Mouse (Mus musculus) heart, embryonic 14.5 days (tissue): ENCODE measurements around the gene Patj. TPM values are rescaled to one million over a fixed set of nuclear protein-coding genes. Genes with fewer than 3 reads are reported as not detected.

Experiments
- ATAC-seq: fragments of 200-750 bp; cut with Nextera tagmentation; 2 replicates; pipeline ENCODE4 v1.8.0; 2017; ENCODE audit warnings: low read depth, moderate TSS enrichment; ENCODE audit not compliant: insufficient number of reproducible peaks, insufficient read depth, low FRiP score
- H3K27ac ChIP-seq, 2 experiments: fragments of 200-500 bp in 1 of 2; fragments of 300-500 bp in 1 of 2; sonication (generic) in 1 of 2; replicated peaks in 1 of 2; 2 replicates each; pipeline ENCODE4 v1.5.1; 2012 to 2014; ENCODE audit warnings: low read depth in 2 of 2, low read length in 2 of 2, control low read depth in 1 of 2, mild to moderate bottlenecking in 1 of 2, mixed read lengths in 1 of 2; ENCODE audit not compliant: control insufficient read depth in 1 of 2, insufficient read depth in 1 of 2
- H3K27me3 ChIP-seq: fragments of 300-500 bp; sonication (generic); 2 replicates; pipeline ENCODE4 v1.6.1; 2014; ENCODE audit warnings: mild to moderate bottlenecking, low read length, control low read depth; ENCODE audit not compliant: control insufficient read depth, insufficient read depth
- H3K36me3 ChIP-seq: fragments of 300-500 bp; sonication (generic); 2 replicates; pipeline ENCODE4 v1.6.1; 2014; ENCODE audit warnings: mild to moderate bottlenecking, control low read depth, low read length, mixed read lengths; ENCODE audit not compliant: control insufficient read depth, insufficient read depth
- H3K4me1 ChIP-seq, 2 experiments: fragments of 200-500 bp in 1 of 2; fragments of 300-500 bp in 1 of 2; sonication (generic) in 1 of 2; 2 replicates each; pipeline ENCODE4 v1.6.1; 2012 to 2014; ENCODE audit warnings: low read length in 2 of 2, control low read depth in 1 of 2, mixed read lengths in 1 of 2; ENCODE audit not compliant: control insufficient read depth in 2 of 2, insufficient read depth in 2 of 2
- H3K4me2 ChIP-seq: fragments of 300-500 bp; sonication (generic); 2 replicates; pipeline ENCODE4 v1.6.1; 2014; ENCODE audit warnings: mild to moderate bottlenecking, low read length
- H3K4me3 ChIP-seq, 2 experiments: fragments of 200-500 bp in 1 of 2; fragments of 300-500 bp in 1 of 2; sonication (generic) in 1 of 2; 2 replicates each; pipeline ENCODE4 v1.5.1; 2012 to 2014; ENCODE audit warnings: low read length in 2 of 2, mild to moderate bottlenecking in 2 of 2, control low read depth in 1 of 2, low read depth in 1 of 2, moderate library complexity in 1 of 2; ENCODE audit not compliant: control insufficient read depth in 1 of 2, insufficient read depth in 1 of 2
- H3K9ac ChIP-seq: fragments of 300-500 bp; sonication (generic); 2 replicates; pipeline ENCODE4 v1.6.1; 2014; ENCODE audit warnings: mild to moderate bottlenecking, low read length
- H3K9me3 ChIP-seq: fragments of 300-500 bp; sonication (generic); 2 replicates; pipeline ENCODE4 v1.6.1; 2016; ENCODE audit warnings: low read length, control low read depth; ENCODE audit not compliant: control insufficient read depth
- WGBS: fragments of 180-500 bp; shearing (Covaris S2); extraction: QIAGEN DNeasy Blood & Tissue Kit; methylation state at CpG from one replicate; pipeline ENCODE4 v1.1.7; 2014; 5-methylcytosine and 5-hydroxymethylcytosine counted together
- polyA plus RNA-seq: library from polyadenylated mRNA; unstranded; fragments of >200 nt; fragmentation: Nextera tagmentation; extraction: Ambion mirVana; gene quantifications from 2 replicates; pipeline ENCODE4 v1.2.1, GENCODE M21; 2014

The Patj gene
- polyA plus RNA-seq, 1 experiment from 2014 or later: 11.2 TPM

DNA sequence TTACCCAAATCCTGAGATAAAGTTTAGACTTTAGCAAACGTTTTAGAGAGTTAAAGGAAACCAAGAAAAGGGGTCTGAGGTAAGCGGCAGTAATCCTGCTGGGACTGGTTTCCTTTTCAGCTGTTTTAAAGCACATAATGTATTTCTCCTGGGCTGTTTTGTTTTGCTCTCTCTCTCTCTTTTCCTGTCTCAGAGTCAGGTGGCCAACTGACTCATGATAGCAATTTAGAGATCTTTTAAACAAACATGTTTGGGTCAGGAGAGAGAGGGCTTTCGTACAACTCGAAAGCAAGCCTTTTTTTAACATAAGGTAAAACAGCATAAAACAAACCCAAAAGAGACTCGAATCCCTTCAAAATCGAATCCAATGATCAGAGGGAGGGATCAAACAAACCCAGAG, 207.5 kb downstream of the Patj start:
- no peak for ATAC-seq
- no peak overlapping the region for H3K4me2 ChIP-seq
- 70% methylated on average over 6 of the region's 6 CpGs for WGBS
- H3K4me1 ChIP-seq: no peaks in the 10 kb centered on the region; a peak in 1 of 4 replicates
- H3K36me3 ChIP-seq: no peaks in the 10 kb centered on the region
- no peak overlapping the region for H3K27ac ChIP-seq
- no peak overlapping the region for H3K4me3 ChIP-seq
- H3K9ac ChIP-seq: no peak overlapping the region
- H3K27me3 ChIP-seq: no peaks in the 10 kb centered on the region
- no peaks in the 10 kb centered on the region for H3K9me3 ChIP-seq

DNA sequence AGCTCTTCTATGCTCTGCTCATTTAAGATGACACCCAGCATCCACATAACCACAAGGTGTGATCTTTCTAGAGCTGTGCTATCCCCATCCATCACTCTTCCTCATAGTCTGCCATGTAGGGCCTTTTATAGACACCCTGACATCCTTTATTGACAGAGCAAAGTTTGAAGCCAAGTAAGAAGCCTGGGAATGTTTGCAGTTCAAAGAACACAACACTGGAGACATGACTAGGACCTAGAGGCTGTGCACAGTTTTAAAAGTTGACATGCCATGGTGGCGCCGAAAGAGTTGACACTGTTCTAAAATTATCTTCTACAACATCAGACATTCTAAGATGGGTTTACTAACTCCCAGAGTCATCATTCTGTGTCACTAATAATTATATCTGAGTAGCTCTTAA, 214.9 kb downstream of the Patj start:
- Histone ChIP-seq H3K4me1 (peaks cover 6 to 7% of the 10 kb centered on the region in 2 experiments; a peak in 3 of 4 replicates), H3K36me3 (no peaks in the 10 kb centered on the region), H3K27me3 (no peaks in the 10 kb centered on the region), H3K4me2 (no peak overlapping the region), H3K27ac (no peak overlapping the region), H3K4me3 (no peak overlapping the region), H3K9me3 (no peaks in the 10 kb centered on the region), H3K9ac (no peak overlapping the region)
- 77% methylated on average over 2 of the region's 2 CpGs for WGBS
- no peak for ATAC-seq

DNA sequence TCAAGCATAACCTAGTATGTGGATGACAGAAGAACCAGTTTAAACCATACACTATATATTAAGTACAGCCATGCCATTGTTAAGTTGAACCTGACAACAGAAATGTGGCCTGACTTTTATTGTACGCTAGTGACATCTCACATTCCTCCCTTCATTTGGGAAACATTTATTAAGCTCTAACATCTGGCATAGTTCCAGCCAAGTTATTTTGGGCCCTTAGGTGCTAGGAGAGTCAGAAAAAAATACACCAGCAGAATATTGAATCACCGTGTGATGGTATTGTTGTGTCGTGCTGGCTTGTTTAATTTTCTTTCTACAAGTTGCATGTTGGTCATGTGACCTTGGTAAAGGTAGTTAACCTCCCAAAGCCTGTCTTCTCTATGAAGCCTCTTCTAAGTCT, 218.8 kb downstream of the Patj start:
- WGBS: 32% methylated on average over 3 of the region's 3 CpGs
- no peak for ATAC-seq
- H3K27ac ChIP-seq: peak overlapping the region; percentile 68 to 87
- no peaks in the 10 kb centered on the region for H3K9me3 ChIP-seq
- no peak overlapping the region for H3K4me3 ChIP-seq
- peaks cover 6 to 7% of the 10 kb centered on the region in 2 experiments; a peak in 3 of 4 replicates for H3K4me1 ChIP-seq
- H3K36me3 ChIP-seq: no peaks in the 10 kb centered on the region
- H3K4me2 ChIP-seq: no peak overlapping the region
- H3K27me3 ChIP-seq: no peaks in the 10 kb centered on the region
- no peak overlapping the region for H3K9ac ChIP-seq

GRCm38 (mm10) chr4:98619199-98619598, 223.6 kb downstream of the Patj start:
- Histone ChIP-seq H3K9ac (no peak overlapping the region), H3K4me3 (no peak overlapping the region), H3K27ac (no peak overlapping the region), H3K27me3 (no peaks in the 10 kb centered on the region), H3K9me3 (no peaks in the 10 kb centered on the region), H3K36me3 (no peaks in the 10 kb centered on the region), H3K4me2 (no peak overlapping the region), H3K4me1 (peaks cover 2 to 14% of the 10 kb centered on the region in 2 experiments; a peak in 3 of 4 replicates)
- ATAC-seq: no peak
- WGBS: 85% methylated on average over 6 of the region's 6 CpGs

DNA sequence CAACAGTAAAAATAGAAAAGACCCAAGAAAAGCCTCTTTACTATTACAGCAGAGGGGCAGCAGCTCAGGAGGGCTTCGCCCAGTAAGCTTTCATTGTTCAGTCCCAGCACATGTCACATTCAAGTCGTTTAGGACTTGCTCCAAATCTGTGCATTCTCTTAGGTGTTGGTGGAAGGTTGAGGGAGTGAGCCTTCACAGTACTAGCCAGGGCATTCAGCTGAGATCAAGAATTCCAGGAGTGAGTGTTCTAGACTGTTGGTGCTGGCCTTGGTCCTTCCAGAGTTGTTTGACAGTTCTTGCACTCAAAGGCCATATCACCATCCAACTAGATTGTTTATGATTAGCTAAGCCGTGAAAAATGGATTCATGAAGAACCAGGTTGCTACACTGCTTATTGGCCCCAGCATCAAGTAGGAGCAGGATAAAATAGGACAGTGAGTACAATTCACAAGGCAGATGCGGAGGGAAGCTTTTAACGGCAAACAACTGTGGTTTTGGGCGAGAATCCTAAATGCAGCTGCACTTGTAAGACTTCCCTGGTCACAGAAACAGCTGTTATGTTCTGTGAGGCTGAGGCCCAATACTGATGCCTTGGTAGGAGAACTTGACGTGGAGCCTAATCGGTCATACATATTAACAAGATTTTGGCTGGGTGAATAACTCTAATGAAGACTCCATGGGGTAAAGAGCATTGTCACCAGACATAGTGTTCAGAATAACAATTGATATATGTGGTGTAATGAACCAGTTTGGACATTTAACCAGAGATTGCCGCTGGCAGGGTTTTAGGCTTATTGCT, 225.6 kb downstream of the Patj start:
- Histone ChIP-seq H3K4me1 (peaks cover 2 to 14% of the 10 kb centered on the region in 2 experiments; a peak in 3 of 4 replicates), H3K9me3 (no peaks in the 10 kb centered on the region), H3K4me2 (no peak overlapping the region), H3K27me3 (no peaks in the 10 kb centered on the region), H3K36me3 (no peaks in the 10 kb centered on the region), H3K9ac (no peak overlapping the region), H3K27ac (no peak overlapping the region), H3K4me3 (no peak overlapping the region)
- 83% methylated on average over 9 of the region's 9 CpGs for WGBS
- no peak for ATAC-seq

DNA sequence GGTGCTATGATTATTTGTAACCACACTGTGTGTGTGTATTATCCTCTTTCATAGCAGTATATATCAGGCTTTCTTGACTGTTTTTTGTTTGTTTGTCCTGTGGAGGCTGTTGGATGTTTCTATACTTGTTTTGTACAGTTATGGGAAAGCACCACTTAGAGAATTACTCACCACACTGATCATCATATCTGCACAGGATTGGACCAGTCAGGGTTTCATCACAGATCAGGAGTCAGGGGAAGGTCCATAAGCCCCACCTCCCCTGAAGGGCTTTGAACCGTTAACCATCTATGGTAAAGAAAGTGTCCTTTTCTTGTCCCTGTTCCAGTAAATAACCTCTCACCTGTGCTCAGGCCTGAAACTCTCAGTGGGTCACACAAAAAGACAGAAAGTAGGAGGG, 226.6 kb downstream of the Patj start:
- H3K4me2 ChIP-seq: no peak overlapping the region
- H3K4me3 ChIP-seq: no peak overlapping the region
- no peaks in the 10 kb centered on the region for H3K9me3 ChIP-seq
- H3K9ac ChIP-seq: no peak overlapping the region
- peak overlapping the region in 1 of 2 experiments; percentile 10; a peak in 1 of 4 replicates for H3K27ac ChIP-seq
- WGBS: 60% methylated on average over 1 of the region's 1 CpGs
- no peaks in the 10 kb centered on the region for H3K27me3 ChIP-seq
- H3K36me3 ChIP-seq: no peaks in the 10 kb centered on the region
- peaks cover 2 to 14% of the 10 kb centered on the region in 2 experiments; a peak in 3 of 4 replicates for H3K4me1 ChIP-seq
- ATAC-seq: no peak

- Histone ChIP-seq H3K36me3 (no peaks in the 10 kb centered on the region), H3K27me3 (no peaks in the 10 kb centered on the region), H3K4me3 (no peak overlapping the region), H3K4me1 (peaks cover 2 to 17% of the 10 kb centered on the region in 2 experiments; a peak in 3 of 4 replicates), H3K4me2 (no peak overlapping the region), H3K27ac (peak overlapping the region; percentile 10 to 36), H3K9me3 (no peaks in the 10 kb centered on the region), H3K9ac (0 out of 2 replicates have a peak overlapping the region, but pooled peaks have one; percentile 17)
- 26% methylated on average over 3 of the region's 3 CpGs for WGBS
- no peak for ATAC-seq
Observed at GRCm38 (mm10) chr4:98622996-98623673, 227.6 kb downstream of the Patj start.
